Mouse (Mus musculus) gastrocnemius, postnatal 14 days (tissue): ENCODE data around the gene Iah1. TPM values are rescaled to one million over a fixed set of nuclear protein-coding genes. Genes with fewer than 3 reads are reported as not detected.

Experiments used
- DNase-seq: peaks from one replicate; pipeline ENCODE4 v3.0.0; 2021; ENCODE audit warnings: mixed read lengths
- intact Hi-C: fragments of 180-260 bp; cut with DNase I; formaldehyde crosslinking; loops from one replicate; pipeline ENCODE4 v1.15.1; 2025; ENCODE audit warnings: low total_unique reads
- total RNA-seq, 2 experiments: library from RNA; stranded (reverse); gene quantifications; 2 replicates each; pipeline ENCODE4 v1.2.3; 2021

The Iah1 gene
- total RNA-seq, 2 experiments from 2014 or later = 8.1 to 9.7 TPM

GRCm38 (mm10) chr12:21316869-21317265, 678 bp downstream of the Iah1 start:
- intact Hi-C loops = no loop called here
- no peak for DNase-seq

- intact Hi-C loops = no loop called here
- DNase-seq = peak; percentile 62
Observed at GRCm38 (mm10) chr12:21318143-21318895, 2.1 kb downstream of the Iah1 start.

GRCm38 (mm10) chr12:21320317-21320716, 4.1 kb downstream of the Iah1 start:
- intact Hi-C loops = no loop called here

GRCm38 (mm10) chr12:21321170-21321569, 5.0 kb downstream of the Iah1 start:
- intact Hi-C loops = no loop called here

More at GRCm38 (mm10) chr12:21320317-21320716, 4.1 kb downstream of the Iah1 start:
- DNase-seq = no peak

GRCm38 (mm10) chr12:21322296-21322695, 6.1 kb downstream of the Iah1 start:
- intact Hi-C loops = no loop called here

More at GRCm38 (mm10) chr12:21321170-21321569, 5.0 kb downstream of the Iah1 start:
- no peak for DNase-seq

GRCm38 (mm10) chr12:21322856-21323255, 6.7 kb downstream of the Iah1 start:
- intact Hi-C loops = no loop called here
- DNase-seq = no peak

More at GRCm38 (mm10) chr12:21322296-21322695, 6.1 kb downstream of the Iah1 start:
- no peak for DNase-seq

- no peak for DNase-seq
- intact Hi-C loops = no loop called here
Observed at GRCm38 (mm10) chr12:21324101-21324500, 7.9 kb downstream of the Iah1 start.

- DNase-seq = no peak
- intact Hi-C loops = no loop called here
Observed at GRCm38 (mm10) chr12:21325266-21325665, 9.1 kb downstream of the Iah1 start.

GRCm38 (mm10) chr12:21326325-21326724, 10.1 kb downstream of the Iah1 start:
- DNase-seq = no peak
- intact Hi-C loops = no loop called here

GRCm38 (mm10) chr12:21329661-21330400, 13.6 kb downstream of the Iah1 start:
- intact Hi-C loops = no loop called here
- DNase-seq = no peak

- intact Hi-C loops = no loop called here
- no peak for DNase-seq
Observed at GRCm38 (mm10) chr12:21330961-21331576, 14.9 kb downstream of the Iah1 start.

- DNase-seq = no peak
- intact Hi-C loops = no loop called here
Observed at GRCm38 (mm10) chr12:21331711-21332110, 15.5 kb downstream of the Iah1 start.

GRCm38 (mm10) chr12:21333021-21333420, 16.8 kb downstream of the Iah1 start:
- intact Hi-C loops = no loop called here
- DNase-seq = no peak

- intact Hi-C loops = no loop called here
- DNase-seq = no peak
Observed at GRCm38 (mm10) chr12:21333766-21334165, 17.6 kb downstream of the Iah1 start.

GRCm38 (mm10) chr12:21335869-21336268, 19.7 kb downstream of the Iah1 start:
- DNase-seq = no peak

GRCm38 (mm10) chr12:21337171-21337570, 21.0 kb downstream of the Iah1 start:
- intact Hi-C loops = no loop called here

More at GRCm38 (mm10) chr12:21335869-21336268, 19.7 kb downstream of the Iah1 start:
- intact Hi-C loops = no loop called here

GRCm38 (mm10) chr12:21340674-21341073, 24.5 kb downstream of the Iah1 start:
- intact Hi-C loops = no loop called here

More at GRCm38 (mm10) chr12:21337171-21337570, 21.0 kb downstream of the Iah1 start:
- DNase-seq = no peak

GRCm38 (mm10) chr12:21346972-21347371, 30.8 kb downstream of the Iah1 start:
- no peak for DNase-seq
- intact Hi-C loops = no loop called here

More at GRCm38 (mm10) chr12:21340674-21341073, 24.5 kb downstream of the Iah1 start:
- DNase-seq = no peak

- intact Hi-C loops = no loop called here
- DNase-seq = no peak
Observed at GRCm38 (mm10) chr12:21350113-21350876, 34.1 kb downstream of the Iah1 start.
